Mouse (Mus musculus) hindbrain, embryonic 15.5 days (tissue): ENCODE measurements around the gene Mid1. TPM values are rescaled to one million over a fixed set of nuclear protein-coding genes. Genes with fewer than 3 reads are reported as not detected.
"Not testable (repeated sequence)": the region's sequence is repeated elsewhere in the genome, so short reads cannot be mapped to it uniquely, and the experiment has no call there.

ENCODE experiments used
- ATAC-seq: fragments of 200-750 bp; cut with Nextera tagmentation; 2 replicates; pipeline ENCODE4 v1.8.0; 2017; ENCODE audit warnings: low read depth, moderate number of reproducible peaks, moderate TSS enrichment; ENCODE audit not compliant: low FRiP score
- H3K27ac ChIP-seq: fragments of 300-500 bp; sonication (generic); replicated peaks from 2 replicates; pipeline ENCODE4 v1.5.1; 2015; ENCODE audit warnings: mild to moderate bottlenecking, inconsistent platforms
- H3K27me3 ChIP-seq: fragments of 300-500 bp; sonication (generic); 2 replicates; pipeline ENCODE4 v1.6.1; 2015; ENCODE audit warnings: control low read depth, inconsistent platforms
- H3K36me3 ChIP-seq: fragments of 300-500 bp; sonication (generic); 2 replicates; pipeline ENCODE4 v1.6.1; 2015; ENCODE audit warnings: control low read depth, inconsistent platforms
- H3K4me1 ChIP-seq: fragments of 300-500 bp; sonication (generic); replicated peaks from 2 replicates; pipeline ENCODE4 v1.6.1; 2015; ENCODE audit warnings: control low read depth, inconsistent platforms
- H3K4me2 ChIP-seq: fragments of 300-500 bp; sonication (generic); 2 replicates; pipeline ENCODE4 v1.6.1; 2015; ENCODE audit warnings: moderate library complexity, mild to moderate bottlenecking, inconsistent platforms
- H3K4me3 ChIP-seq: fragments of 300-500 bp; sonication (generic); 2 replicates; pipeline ENCODE4 v1.5.1; 2015; ENCODE audit warnings: mild to moderate bottlenecking, inconsistent platforms
- H3K9ac ChIP-seq: fragments of 300-500 bp; sonication (generic); 2 replicates; pipeline ENCODE4 v1.6.1; 2015; ENCODE audit warnings: inconsistent platforms
- H3K9me3 ChIP-seq: fragments of 300-500 bp; sonication (generic); 2 replicates; pipeline ENCODE4 v1.6.1; 2016; ENCODE audit warnings: control low read depth, inconsistent platforms
- WGBS: fragments of 180-500 bp; shearing (Covaris S2); methylation state at CpG from one replicate; pipeline ENCODE4 v1.1.7; 2015; 5-methylcytosine and 5-hydroxymethylcytosine counted together
- polyA plus RNA-seq: library from polyadenylated mRNA; unstranded; fragments of >200 nt; fragmentation: Nextera tagmentation; extraction: Ambion mirVana; gene quantifications from 2 replicates; pipeline ENCODE4 v1.2.1, GENCODE M21; 2015

Gene Mid1
- polyA plus RNA-seq, 1 experiment from 2014 or later: 6.4 TPM

- WGBS: no CpG with 5 or more reads among the region's 3 CpGs
- H3K9ac ChIP-seq, H3K36me3 ChIP-seq, ATAC-seq, H3K9me3 ChIP-seq, H3K4me2 ChIP-seq, H3K4me1 ChIP-seq, H3K4me3 ChIP-seq, H3K27ac ChIP-seq, H3K27me3 ChIP-seq: not testable (repeated sequence)
Measured at GRCm38 (mm10) chrX:169999912-170000641, 315.1 kb downstream of the Mid1 start.

DNA sequence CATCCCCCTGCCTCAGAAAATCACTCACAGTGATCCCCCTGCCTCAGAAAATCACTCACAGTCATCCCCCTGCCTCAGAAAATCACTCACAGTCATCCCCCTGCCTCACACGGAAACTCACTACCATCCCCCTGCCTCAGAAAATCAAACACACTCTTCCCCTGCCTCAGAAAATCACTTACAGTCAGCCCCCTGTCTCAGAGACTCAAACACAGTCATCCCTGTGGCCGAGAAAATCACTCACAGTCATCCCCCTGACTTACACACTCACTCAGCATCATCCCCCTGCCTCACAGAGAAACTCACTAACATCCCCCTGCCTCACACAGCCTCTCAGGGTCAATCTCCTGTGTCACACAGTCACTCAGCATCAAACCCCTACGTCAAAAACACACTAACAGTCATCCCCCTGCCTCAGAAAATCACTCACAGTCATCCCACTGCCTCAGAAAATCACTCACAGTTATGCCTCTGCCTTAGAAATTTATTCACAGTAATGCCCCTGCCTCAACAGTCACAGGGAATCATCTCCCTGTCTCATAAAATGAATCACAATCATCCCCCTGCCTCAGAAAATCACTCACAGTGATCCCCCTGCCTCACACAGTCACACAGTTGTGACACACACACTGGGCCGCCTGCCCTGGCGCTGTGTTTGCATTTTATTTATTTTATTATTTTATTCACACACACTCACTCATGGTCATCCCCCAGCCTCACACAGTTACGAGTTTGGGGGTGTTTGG lies 315.8 kb downstream of the Mid1 start:
- H3K27me3 ChIP-seq, H3K9ac ChIP-seq, H3K4me1 ChIP-seq, ATAC-seq, H3K27ac ChIP-seq, H3K9me3 ChIP-seq, H3K4me2 ChIP-seq, H3K4me3 ChIP-seq, H3K36me3 ChIP-seq: not testable (repeated sequence)
- 33% methylated on average over 6 of the region's 6 CpGs for WGBS

DNA sequence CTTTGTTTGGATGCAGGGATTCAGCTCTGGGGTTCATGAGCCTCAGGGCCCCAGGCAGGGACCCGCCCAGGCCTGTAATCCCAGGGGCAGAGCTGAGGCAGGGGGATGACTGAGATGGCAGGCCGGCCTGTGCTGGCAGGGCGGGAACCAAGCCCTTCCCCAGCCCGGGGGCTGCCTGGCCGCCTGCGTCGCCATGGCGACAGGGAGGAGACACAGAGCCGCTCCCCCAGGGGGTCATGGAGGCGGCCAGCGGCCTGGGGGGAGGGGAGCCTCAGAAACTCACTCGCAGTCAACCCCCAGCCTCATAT lies 316.3 kb downstream of the Mid1 start:
- H3K27ac ChIP-seq, H3K4me3 ChIP-seq, H3K27me3 ChIP-seq, H3K9me3 ChIP-seq, H3K9ac ChIP-seq, H3K4me2 ChIP-seq, H3K36me3 ChIP-seq, H3K4me1 ChIP-seq, ATAC-seq: not testable (repeated sequence)
- WGBS: 25% methylated on average over 1 of the region's 12 CpGs

DNA sequence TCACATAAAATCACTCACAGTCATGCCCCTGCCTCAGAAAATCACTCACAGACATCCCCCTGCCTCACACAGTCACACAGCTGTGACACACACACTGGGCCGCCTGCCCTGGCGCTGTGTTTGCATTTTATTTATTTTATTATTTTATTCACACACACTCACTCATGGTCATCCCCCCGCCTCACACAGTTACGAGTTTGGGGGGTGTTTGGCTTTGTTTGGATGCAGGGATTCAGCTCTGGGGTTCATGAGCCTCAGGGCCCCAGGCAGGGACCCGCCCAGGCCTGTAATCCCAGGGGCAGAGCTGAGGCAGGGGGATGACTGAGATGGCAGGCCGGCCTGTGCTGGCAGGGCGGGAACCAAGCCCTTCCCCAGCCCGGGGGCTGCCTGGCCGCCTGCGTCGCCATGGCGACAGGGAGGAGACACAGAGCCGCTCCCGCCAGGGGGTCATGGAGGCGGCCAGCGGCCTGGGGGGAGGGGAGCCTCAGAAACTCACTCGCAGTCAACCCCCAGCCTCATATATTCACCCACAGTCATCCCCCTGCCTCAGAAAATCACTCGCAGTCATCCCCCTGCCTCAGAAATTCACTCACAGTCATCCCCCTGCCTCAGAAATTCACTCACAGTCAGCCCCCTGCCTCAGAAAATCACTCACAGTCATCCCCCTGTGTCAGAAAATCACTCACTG lies 317.7 kb downstream of the Mid1 start:
- H3K4me1 ChIP-seq, H3K36me3 ChIP-seq, H3K27ac ChIP-seq, H3K4me3 ChIP-seq, H3K9ac ChIP-seq, H3K27me3 ChIP-seq, H3K4me2 ChIP-seq, H3K9me3 ChIP-seq: not testable (repeated sequence)
- WGBS: 42% methylated on average over 11 of the region's 18 CpGs
- ATAC-seq: peak; percentile 71; the same call in 1 of the 2 replicates

- not testable (repeated sequence) for ATAC-seq, H3K27ac ChIP-seq, H3K27me3 ChIP-seq, H3K4me2 ChIP-seq, H3K36me3 ChIP-seq, H3K9ac ChIP-seq, H3K4me3 ChIP-seq, H3K4me1 ChIP-seq, H3K9me3 ChIP-seq
- 24% methylated on average over 1 of the region's 1 CpGs for WGBS
Measured at GRCm38 (mm10) chrX:170003536-170003935, 318.5 kb downstream of the Mid1 start.

DNA sequence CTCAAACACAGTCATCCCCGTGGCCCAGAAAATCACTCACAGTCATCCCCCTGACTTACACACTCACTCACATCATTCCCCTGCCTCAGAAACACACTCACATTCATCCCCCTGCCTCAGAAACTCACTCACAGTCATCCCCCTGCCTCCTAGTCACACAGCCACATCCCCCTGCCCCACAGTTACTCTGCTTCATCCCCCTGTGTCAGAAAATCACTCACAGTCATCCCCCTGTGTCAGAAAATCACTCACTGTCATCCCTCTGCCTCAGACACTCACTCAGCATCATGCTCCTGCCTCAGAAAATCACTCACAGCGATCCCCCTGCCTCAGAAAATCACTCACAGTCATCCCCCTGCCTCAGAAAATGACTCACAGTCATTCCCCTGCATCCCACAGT lies 319.2 kb downstream of the Mid1 start:
- not testable (repeated sequence) for H3K4me2 ChIP-seq, ATAC-seq, H3K27me3 ChIP-seq, H3K4me3 ChIP-seq, H3K9me3 ChIP-seq, H3K36me3 ChIP-seq, H3K4me1 ChIP-seq, H3K9ac ChIP-seq, H3K27ac ChIP-seq
- WGBS: 48% methylated on average over 2 of the region's 2 CpGs

DNA sequence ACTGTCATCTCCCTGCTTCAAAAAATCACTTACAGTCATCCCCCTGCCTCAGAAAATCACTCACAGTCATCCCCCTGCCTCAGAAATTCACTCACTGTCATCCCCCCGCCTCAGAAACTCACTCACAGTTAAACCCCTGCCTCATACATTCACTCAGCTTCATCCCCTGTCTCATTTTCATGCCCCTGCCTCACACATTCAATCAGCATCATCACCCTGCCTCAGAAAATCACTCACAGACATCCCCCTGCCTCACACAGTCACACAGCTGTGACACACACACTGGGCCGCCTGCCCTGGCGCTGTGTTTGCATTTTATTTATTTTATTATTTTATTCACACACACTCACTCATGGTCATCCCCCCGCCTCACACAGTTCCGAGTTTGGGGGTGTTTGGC lies 319.8 kb downstream of the Mid1 start:
- ATAC-seq, H3K4me2 ChIP-seq, H3K9me3 ChIP-seq, H3K9ac ChIP-seq, H3K27me3 ChIP-seq, H3K4me1 ChIP-seq, H3K27ac ChIP-seq, H3K4me3 ChIP-seq, H3K36me3 ChIP-seq: not testable (repeated sequence)
- 32% methylated on average over 5 of the region's 5 CpGs for WGBS

- H3K4me2 ChIP-seq, H3K27ac ChIP-seq, H3K27me3 ChIP-seq, H3K4me1 ChIP-seq, ATAC-seq, H3K9ac ChIP-seq, H3K4me3 ChIP-seq, H3K36me3 ChIP-seq: not testable (repeated sequence)
- 20% methylated on average over 13 of the region's 13 CpGs for WGBS
- H3K9me3 ChIP-seq: peaks cover 10% of the 10 kb centered on the region
Measured at GRCm38 (mm10) chrX:170005194-170005593, 320.2 kb downstream of the Mid1 start.

GRCm38 (mm10) chrX:170005695-170006297 lies 320.8 kb downstream of the Mid1 start:
- ATAC-seq, H3K27me3 ChIP-seq, H3K9ac ChIP-seq, H3K4me3 ChIP-seq, H3K4me2 ChIP-seq, H3K27ac ChIP-seq, H3K4me1 ChIP-seq, H3K36me3 ChIP-seq: not testable (repeated sequence)
- H3K9me3 ChIP-seq: peaks cover 13% of the 10 kb centered on the region
- WGBS: 48% methylated on average over 1 of the region's 1 CpGs

- not testable (repeated sequence) for H3K27me3 ChIP-seq, H3K4me3 ChIP-seq, H3K36me3 ChIP-seq, H3K9ac ChIP-seq, H3K4me2 ChIP-seq, H3K4me1 ChIP-seq, H3K27ac ChIP-seq, ATAC-seq
- WGBS: 39% methylated on average over 3 of the region's 3 CpGs
- H3K9me3 ChIP-seq: peaks cover 17% of the 10 kb centered on the region
Measured at GRCm38 (mm10) chrX:170006694-170007247, 321.8 kb downstream of the Mid1 start.

- not testable (repeated sequence) for H3K27ac ChIP-seq
Measured at GRCm38 (mm10) chrX:170007375-170008178, 322.6 kb downstream of the Mid1 start.

More at GRCm38 (mm10) chrX:170007375-170008178, 322.6 kb downstream of the Mid1 start:
- not testable (repeated sequence) for H3K27me3 ChIP-seq, H3K4me3 ChIP-seq, H3K4me1 ChIP-seq, H3K9ac ChIP-seq, H3K36me3 ChIP-seq, ATAC-seq, H3K4me2 ChIP-seq
- whole genome bisulfite sequencing: 51% methylated on average over 2 of the region's 2 CpGs
- H3K9me3 ChIP-seq: peaks cover 17% of the 10 kb centered on the region
